Mouse (Mus musculus) ES-E14 (cell line): ENCODE data around the gene Hist1h4f.

Source experiments
- CHD2 ChIP-seq: IDR thresholded peaks from 2 replicates; pipeline ENCODE4 v1.6.1; 2014; ENCODE audit warnings: mild to moderate bottlenecking, low read depth, low read length, inconsistent platforms
- HCFC1 ChIP-seq: IDR thresholded peaks from 2 replicates; pipeline ENCODE4 v1.6.1; 2012; ENCODE audit warnings: low read length, inconsistent platforms, borderline replicate concordance; ENCODE audit not compliant: insufficient read depth
- MAFK ChIP-seq: IDR thresholded peaks from 2 replicates; pipeline ENCODE4 v1.6.1; 2014; ENCODE audit warnings: mild to moderate bottlenecking, low read depth, low read length, inconsistent platforms; ENCODE audit not compliant: insufficient read depth
- ZC3H11A ChIP-seq: IDR thresholded peaks from 2 replicates; pipeline ENCODE4 v1.6.1; 2012; ENCODE audit warnings: low read depth, mild to moderate bottlenecking, inconsistent platforms, low read length, borderline replicate concordance

DNA sequence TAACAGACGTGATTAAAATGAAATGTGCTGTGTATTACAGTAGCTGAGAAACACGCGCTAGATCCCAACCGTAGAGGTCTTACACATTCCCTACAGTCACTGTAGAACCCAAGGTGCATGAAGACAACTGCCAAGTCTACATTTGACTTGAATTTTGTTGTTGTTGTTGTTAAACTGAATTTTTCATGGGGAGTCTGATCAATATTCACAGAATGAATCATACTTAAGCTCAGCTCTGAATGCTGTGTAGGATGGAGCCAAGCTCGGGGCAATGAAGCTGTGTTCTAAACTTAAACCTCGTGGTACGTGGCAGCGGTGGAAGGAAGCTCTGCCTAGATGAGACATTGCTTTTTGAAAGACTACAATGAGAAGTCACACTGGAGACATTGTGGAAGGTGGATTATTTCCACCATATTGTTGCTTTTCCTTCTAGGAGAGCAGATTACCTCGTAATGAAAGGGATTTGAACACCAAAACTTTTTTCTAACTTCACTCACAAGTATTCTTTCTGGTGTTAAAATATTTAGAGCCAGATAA, 49.3 kb downstream of the Hist1h4f start:
- TF ChIP-seq ZC3H11A (no peak), HCFC1 (no peak), CHD2 (no peak), MAFK (no peak)
